Mouse (Mus musculus) midbrain, embryonic 15.5 days (tissue): ENCODE results near the gene Ghdc. TPM values are rescaled to one million over a fixed set of nuclear protein-coding genes. Genes with fewer than 3 reads are reported as not detected.

Experiments
- ATAC-seq: fragments of 200-750 bp; cut with Nextera tagmentation; replicated peaks from 2 replicates; pipeline ENCODE4 v1.8.0; 2017; ENCODE audit warnings: moderate TSS enrichment
- H3K27ac ChIP-seq: fragments of 300-500 bp; sonication (generic); 2 replicates; pipeline ENCODE4 v1.5.1; 2015; ENCODE audit warnings: mild to moderate bottlenecking, inconsistent platforms
- H3K27me3 ChIP-seq: fragments of 300-500 bp; sonication (generic); replicated peaks from 2 replicates; pipeline ENCODE4 v1.6.1; 2015; ENCODE audit warnings: inconsistent platforms
- H3K36me3 ChIP-seq: fragments of 300-500 bp; sonication (generic); replicated peaks from 2 replicates; pipeline ENCODE4 v1.6.1; 2015; ENCODE audit warnings: inconsistent platforms
- H3K4me1 ChIP-seq: fragments of 300-500 bp; sonication (generic); 2 replicates; pipeline ENCODE4 v1.6.1; 2015; ENCODE audit warnings: inconsistent platforms
- H3K4me2 ChIP-seq: fragments of 300-500 bp; sonication (generic); 2 replicates; pipeline ENCODE4 v1.6.1; 2015; ENCODE audit warnings: inconsistent platforms, mild to moderate bottlenecking, moderate library complexity
- H3K4me3 ChIP-seq: fragments of 300-500 bp; sonication (generic); 2 replicates; pipeline ENCODE4 v1.5.1; 2015; ENCODE audit warnings: mild to moderate bottlenecking, inconsistent platforms
- H3K9ac ChIP-seq: fragments of 300-500 bp; sonication (generic); 2 replicates; pipeline ENCODE4 v1.6.1; 2015; ENCODE audit warnings: mild to moderate bottlenecking, inconsistent platforms
- H3K9me3 ChIP-seq: fragments of 300-500 bp; sonication (generic); 2 replicates; pipeline ENCODE4 v1.6.1; 2016; ENCODE audit warnings: inconsistent platforms
- WGBS: fragments of 180-500 bp; shearing (Covaris S2); methylation state at CpG from one replicate; pipeline ENCODE4 v1.1.7; 2015; ENCODE audit warnings: mixed read lengths; 5-methylcytosine and 5-hydroxymethylcytosine counted together
- polyA plus RNA-seq: library from polyadenylated mRNA; unstranded; fragments of >200 nt; fragmentation: Nextera tagmentation; extraction: Ambion mirVana; gene quantifications from 2 replicates; pipeline ENCODE4 v1.2.1, GENCODE M21; 2015

Ghdc gene
- polyA plus RNA-seq, 1 experiment from 2014 or later = 5.7 TPM

- H3K9ac ChIP-seq = no peak overlapping the region
- H3K9me3 ChIP-seq = no peaks in the 10 kb centered on the region
- no peak overlapping the region for H3K4me3 ChIP-seq
- no peaks in the 10 kb centered on the region for H3K27me3 ChIP-seq
- no peak overlapping the region for H3K27ac ChIP-seq
- 76% methylated on average over 3 of the region's 3 CpGs for WGBS
- H3K4me2 ChIP-seq = no peak overlapping the region
- H3K36me3 ChIP-seq = peaks cover 12% of the 10 kb centered on the region; the same call in 1 of the 2 replicates
- no peak for ATAC-seq
- H3K4me1 ChIP-seq = no peaks in the 10 kb centered on the region
These were observed 7.3 kb upstream of the Ghdc start for GRCm38 (mm10) chr11:100778069-100778468.

DNA sequence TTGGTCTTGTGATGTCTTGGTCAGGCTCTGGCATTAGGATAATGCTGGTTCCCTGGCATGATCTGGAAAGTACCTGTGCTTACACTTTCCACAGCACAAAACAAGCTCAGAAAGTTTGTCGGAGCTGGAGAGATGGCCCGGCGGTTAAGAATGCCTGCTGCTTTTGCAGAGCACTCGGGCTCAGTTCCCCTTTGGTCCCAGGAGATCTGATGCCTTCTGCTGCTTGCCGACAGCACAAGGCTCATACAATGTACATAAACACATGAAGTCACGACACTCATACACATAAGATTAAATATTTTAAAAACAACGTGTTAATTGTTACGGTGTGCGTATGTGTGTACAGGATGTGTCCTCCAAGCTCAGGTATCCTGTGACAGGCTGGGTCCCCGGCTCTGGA lies 5.2 kb upstream of the Ghdc start:
- 0 out of 2 replicates have a peak, but pooled peaks cover 3% of the 10 kb centered on the region for H3K36me3 ChIP-seq
- no peaks in the 10 kb centered on the region for H3K4me1 ChIP-seq
- 82% methylated on average over 10 of the region's 10 CpGs for WGBS
- H3K9me3 ChIP-seq = no peaks in the 10 kb centered on the region
- no peak overlapping the region for H3K27ac ChIP-seq
- H3K27me3 ChIP-seq = no peaks in the 10 kb centered on the region
- no peak for ATAC-seq
- no peak overlapping the region for H3K9ac ChIP-seq
- H3K4me2 ChIP-seq = no peak overlapping the region
- no peak overlapping the region for H3K4me3 ChIP-seq

GRCm38 (mm10) chr11:100774261-100774660 lies 3.5 kb upstream of the Ghdc start:
- Histone ChIP-seq H3K27me3 (no peaks in the 10 kb centered on the region), H3K27ac (no peak overlapping the region), H3K36me3 (0 out of 2 replicates have a peak, but pooled peaks cover 2% of the 10 kb centered on the region), H3K4me2 (no peak overlapping the region), H3K9ac (no peak overlapping the region), H3K9me3 (no peaks in the 10 kb centered on the region), H3K4me1 (peaks cover 6% of the 10 kb centered on the region; the same call in 1 of the 2 replicates), H3K4me3 (no peak overlapping the region)
- 82% methylated on average over 4 of the region's 4 CpGs for WGBS
- ATAC-seq = no peak

- WGBS = 46% methylated on average over 6 of the region's 6 CpGs
- Histone ChIP-seq H3K4me1 (peaks cover 6% of the 10 kb centered on the region; the same call in 1 of the 2 replicates), H3K27ac (no peak overlapping the region), H3K27me3 (no peaks in the 10 kb centered on the region), H3K9ac (no peak overlapping the region; the same call in 1 of the 2 replicates), H3K9me3 (no peaks in the 10 kb centered on the region), H3K4me3 (peak overlapping the region; percentile 47), H3K36me3 (no peaks in the 10 kb centered on the region), H3K4me2 (peak overlapping the region; percentile 54)
- no peak for ATAC-seq
These were observed 777 bp downstream of the Ghdc start for GRCm38 (mm10) chr11:100769980-100770379.

- H3K36me3 ChIP-seq = no peaks in the 10 kb centered on the region
- no peaks in the 10 kb centered on the region for H3K27me3 ChIP-seq
- ATAC-seq = no peak
- H3K27ac ChIP-seq = no peak overlapping the region
- no peak overlapping the region for H3K4me2 ChIP-seq
- H3K4me3 ChIP-seq = no peak overlapping the region
- no peak overlapping the region for H3K9ac ChIP-seq
- WGBS = 85% methylated on average over 5 of the region's 5 CpGs
- peaks cover 6% of the 10 kb centered on the region; the same call in 1 of the 2 replicates for H3K4me1 ChIP-seq
- H3K9me3 ChIP-seq = no peaks in the 10 kb centered on the region
These were observed 2.9 kb downstream of the Ghdc start for GRCm38 (mm10) chr11:100767871-100768270.

DNA sequence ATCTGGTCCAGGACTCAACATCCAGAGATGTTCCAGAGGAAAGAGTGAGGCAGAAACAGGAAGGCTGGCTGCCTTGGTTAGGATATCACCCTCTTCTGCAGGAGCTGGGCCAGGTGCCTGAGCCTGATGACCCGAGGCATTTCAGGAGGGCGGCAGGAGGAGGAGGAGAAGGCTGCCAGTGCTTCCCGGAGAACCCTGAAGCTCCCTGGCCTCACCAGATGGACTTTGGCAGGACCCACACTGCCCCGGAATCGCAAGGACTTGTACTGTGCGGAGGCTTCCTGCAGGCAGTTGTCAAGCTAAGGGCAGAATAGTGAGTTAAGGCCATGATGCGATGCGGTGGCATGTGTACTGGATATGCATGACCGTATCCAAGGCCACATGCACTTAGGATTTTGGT lies 4.0 kb downstream of the Ghdc start:
- H3K4me2 ChIP-seq = no peak overlapping the region
- no peaks in the 10 kb centered on the region for H3K27me3 ChIP-seq
- no peak overlapping the region for H3K4me3 ChIP-seq
- 85% methylated on average over 9 of the region's 9 CpGs for WGBS
- no peak overlapping the region for H3K9ac ChIP-seq
- H3K9me3 ChIP-seq = no peaks in the 10 kb centered on the region
- H3K4me1 ChIP-seq = peaks cover 6% of the 10 kb centered on the region; the same call in 1 of the 2 replicates
- no peak for ATAC-seq
- no peaks in the 10 kb centered on the region for H3K36me3 ChIP-seq
- no peak overlapping the region for H3K27ac ChIP-seq

DNA sequence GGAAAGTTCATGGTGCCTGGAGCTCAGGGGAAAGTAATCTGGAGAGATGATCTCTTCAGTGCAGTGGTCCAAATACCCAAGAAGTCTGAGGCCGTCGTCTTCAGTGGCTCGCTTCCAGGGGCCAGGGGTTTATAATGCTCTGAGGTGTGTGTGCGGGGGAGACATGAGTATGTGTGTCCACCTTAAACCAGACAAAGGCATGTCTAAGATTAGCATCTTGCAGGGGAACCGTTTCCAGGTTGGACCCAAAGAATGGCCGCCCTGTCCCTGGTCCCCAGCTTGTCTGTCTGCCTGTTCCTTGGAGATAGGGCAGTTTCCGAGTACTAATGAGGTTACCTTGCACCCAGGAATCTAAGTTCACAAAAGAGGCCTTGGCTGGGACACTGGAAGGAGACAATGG lies 7.9 kb downstream of the Ghdc start, which contains the start of gene Hcrt:
TSS of gene Hcrt (minus strand) at position 101 of the 400 bp plus-strand sequence.
- ATAC-seq = no peak
- Histone ChIP-seq H3K9ac (peak within 1 kb of the TSS; percentile 45), H3K4me3 (peak within 1 kb of the TSS; percentile 41), H3K36me3 (no peaks in the 10 kb centered on the region), H3K9me3 (no peaks in the 10 kb centered on the region), H3K27ac (0 out of 2 replicates have a peak within 1 kb of the TSS, but pooled peaks have one; percentile 48), H3K4me1 (peaks cover 24% of the 10 kb centered on the region), H3K27me3 (no peaks in the 10 kb centered on the region), H3K4me2 (peak within 1 kb of the TSS; percentile 52)
- WGBS = 89% methylated on average over 7 of the region's 7 CpGs

DNA sequence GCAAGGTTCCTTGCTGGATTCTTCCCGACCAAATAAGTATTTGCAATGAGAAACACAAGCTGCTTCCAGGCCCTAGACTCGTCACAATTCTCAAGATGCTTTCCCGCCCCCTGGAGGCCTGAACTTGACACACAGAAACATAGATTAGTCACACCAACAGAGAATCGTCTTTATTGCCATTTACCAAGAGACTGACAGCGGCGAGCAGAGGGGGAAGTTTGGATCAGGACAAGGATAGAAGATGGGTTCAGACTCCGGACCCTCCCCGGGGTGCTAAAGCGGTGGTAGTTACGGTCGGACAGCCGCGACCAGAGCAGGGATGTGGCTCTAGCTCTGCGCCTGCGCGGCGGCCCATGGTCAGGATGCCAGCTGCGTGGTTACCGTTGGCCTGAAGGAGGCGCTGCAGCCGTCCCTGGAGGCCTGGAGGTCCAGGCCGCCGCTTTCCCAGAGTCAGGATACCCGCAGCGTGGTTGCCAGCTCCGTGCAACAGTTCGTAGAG lies 9.2 kb downstream of the Ghdc start:
- peak overlapping the region; percentile 52 for H3K4me2 ChIP-seq
- H3K4me3 ChIP-seq = peak overlapping the region; percentile 41
- H3K9me3 ChIP-seq = no peaks in the 10 kb centered on the region
- H3K9ac ChIP-seq = peak overlapping the region; percentile 45
- H3K27me3 ChIP-seq = no peaks in the 10 kb centered on the region
- H3K27ac ChIP-seq = 0 out of 2 replicates have a peak overlapping the region, but pooled peaks have one; percentile 48
- ATAC-seq = peak; percentile 51
- H3K36me3 ChIP-seq = peaks cover 2% of the 10 kb centered on the region; the same call in 1 of the 2 replicates
- peaks cover 28% of the 10 kb centered on the region for H3K4me1 ChIP-seq
- WGBS = under 1% methylated on average over 27 of the region's 27 CpGs

DNA sequence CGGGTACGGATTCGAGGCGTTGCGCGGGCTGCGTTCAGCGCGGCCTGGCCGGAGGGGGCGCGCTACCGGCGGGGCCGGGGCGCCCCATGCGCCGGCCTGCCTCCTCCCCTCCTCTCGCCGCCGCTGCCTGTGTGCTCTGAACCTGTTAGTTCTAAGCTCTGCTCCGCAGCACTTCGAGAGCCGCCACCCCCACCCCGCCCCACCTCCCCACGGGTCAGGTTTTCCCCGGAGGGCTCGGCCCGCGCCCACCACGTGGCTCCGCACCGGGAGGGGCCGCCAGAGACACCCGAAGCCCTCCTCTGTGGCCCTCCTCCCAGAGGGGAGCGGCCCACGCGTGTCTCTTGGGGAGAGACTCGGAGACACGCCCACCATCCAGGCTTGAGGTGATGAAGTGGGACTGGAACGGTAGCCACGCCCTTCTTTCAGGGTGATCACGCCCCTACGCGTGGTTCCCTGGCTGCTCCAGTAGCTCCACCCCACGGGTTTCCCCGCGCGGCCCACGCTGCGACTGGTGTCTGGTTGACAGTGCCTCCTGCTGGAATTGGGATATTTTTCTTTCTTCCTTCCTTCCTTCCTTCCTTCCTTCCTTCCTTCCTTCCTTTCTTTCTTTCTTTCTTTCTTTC lies 11.0 kb downstream of the Ghdc start, which contains the start of gene Kcnh4:
TSS of gene Kcnh4 (minus strand) at position 332 of the 623 bp plus-strand sequence.
- WGBS = under 1% methylated on average over 48 of the region's 51 CpGs
- H3K4me3 ChIP-seq = peak within 1 kb of the TSS; percentile 76
- peak; percentile 73 for ATAC-seq
- peak within 1 kb of the TSS; percentile 74 for H3K27ac ChIP-seq
- no peaks in the 10 kb centered on the region for H3K9me3 ChIP-seq
- H3K9ac ChIP-seq = peak within 1 kb of the TSS; percentile 77
- H3K27me3 ChIP-seq = no peaks in the 10 kb centered on the region
- peak within 1 kb of the TSS; percentile 77 for H3K4me2 ChIP-seq
- H3K36me3 ChIP-seq = peaks cover 6% of the 10 kb centered on the region; the same call in 1 of the 2 replicates
- H3K4me1 ChIP-seq = peaks cover 28% of the 10 kb centered on the region

DNA sequence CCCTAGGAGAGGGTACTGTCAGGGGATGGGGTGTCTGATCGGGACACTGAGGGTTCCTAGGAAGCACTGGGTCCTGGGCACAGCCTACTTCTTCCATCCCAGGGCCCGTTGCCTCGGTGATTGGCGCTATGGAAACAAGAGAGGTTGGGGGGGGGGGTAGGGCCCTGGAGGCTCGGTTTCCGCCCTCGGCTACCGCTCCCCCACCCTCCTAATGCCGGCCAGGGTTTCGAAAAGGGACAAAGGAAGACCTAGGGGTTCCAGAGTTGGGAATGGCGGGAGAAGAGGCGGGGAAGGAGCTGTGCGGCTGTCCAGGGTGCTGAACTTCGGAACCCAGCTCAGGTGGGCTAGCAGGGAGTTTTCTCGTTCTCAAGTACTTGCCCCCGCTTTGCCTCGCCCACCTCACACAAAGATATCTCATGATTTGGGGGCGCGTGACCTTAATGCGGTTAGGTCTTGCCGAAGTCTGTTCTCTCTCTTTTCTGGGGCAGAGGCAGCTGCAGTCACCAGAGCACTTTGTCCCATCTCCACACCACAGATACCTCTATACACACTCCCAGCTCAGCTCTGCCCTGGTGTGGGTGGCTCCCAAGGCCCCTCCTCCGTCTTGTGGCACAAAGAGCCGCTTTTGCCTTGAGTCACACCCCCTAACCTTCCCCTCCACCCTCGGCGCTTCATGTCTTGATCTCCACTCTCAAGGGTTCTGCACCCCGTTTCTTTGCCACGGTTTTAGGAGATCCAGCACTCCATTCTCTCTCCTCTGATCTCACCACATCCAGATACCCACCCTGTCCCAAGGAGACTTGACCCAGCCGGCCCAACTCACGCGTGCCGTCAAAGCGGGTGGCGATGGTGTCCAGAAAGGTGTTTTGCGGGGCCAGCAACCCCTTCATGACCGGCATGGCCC lies 11.8 kb downstream of the Ghdc start:
- peak overlapping the region; percentile 76 for H3K4me3 ChIP-seq
- no peaks in the 10 kb centered on the region for H3K27me3 ChIP-seq
- peak overlapping the region; percentile 77 for H3K9ac ChIP-seq
- peaks cover 28% of the 10 kb centered on the region for H3K4me1 ChIP-seq
- ATAC-seq = peak; percentile 50
- under 1% methylated on average over 35 of the region's 35 CpGs for WGBS
- H3K4me2 ChIP-seq = peak overlapping the region; percentile 77
- peak overlapping the region; percentile 74 for H3K27ac ChIP-seq
- peaks cover 9% of the 10 kb centered on the region; the same call in 1 of the 2 replicates for H3K36me3 ChIP-seq
- H3K9me3 ChIP-seq = no peaks in the 10 kb centered on the region

DNA sequence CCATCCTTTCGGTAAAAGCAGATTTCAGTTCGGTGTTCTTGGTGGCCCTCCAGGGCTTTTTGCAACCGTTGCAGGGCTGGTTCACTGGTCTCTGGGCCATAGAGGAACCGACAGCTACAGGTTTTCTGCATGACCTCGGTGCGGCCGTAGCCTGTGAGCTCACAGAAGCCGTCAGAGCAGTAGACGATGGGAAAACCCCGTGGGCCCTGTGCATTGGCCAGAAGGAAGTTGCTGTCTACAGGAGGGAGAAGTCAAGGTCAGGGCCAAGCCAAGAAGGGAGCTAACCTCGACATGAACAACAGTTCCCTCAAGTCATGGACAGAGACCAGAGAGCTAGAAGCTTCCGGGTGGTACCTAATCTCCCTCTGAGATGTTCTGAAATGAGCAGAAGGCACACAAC lies 13.2 kb downstream of the Ghdc start:
- no peak overlapping the region for H3K27ac ChIP-seq
- no peak overlapping the region for H3K4me3 ChIP-seq
- H3K36me3 ChIP-seq = peaks cover 9% of the 10 kb centered on the region; the same call in 1 of the 2 replicates
- no peak overlapping the region for H3K9ac ChIP-seq
- H3K27me3 ChIP-seq = no peaks in the 10 kb centered on the region
- ATAC-seq = no peak
- peaks cover 28% of the 10 kb centered on the region for H3K4me1 ChIP-seq
- H3K9me3 ChIP-seq = no peaks in the 10 kb centered on the region
- 90% methylated on average over 12 of the region's 12 CpGs for WGBS
- peak overlapping the region; percentile 77 for H3K4me2 ChIP-seq

- no peak overlapping the region for H3K27ac ChIP-seq
- H3K27me3 ChIP-seq = no peaks in the 10 kb centered on the region
- 72% methylated on average over 6 of the region's 6 CpGs for WGBS
- H3K4me3 ChIP-seq = no peak overlapping the region
- no peak overlapping the region for H3K9ac ChIP-seq
- peaks cover 28% of the 10 kb centered on the region for H3K4me1 ChIP-seq
- no peak for ATAC-seq
- H3K9me3 ChIP-seq = no peaks in the 10 kb centered on the region
- no peak overlapping the region for H3K4me2 ChIP-seq
- peaks cover 14% of the 10 kb centered on the region for H3K36me3 ChIP-seq
These were observed 14.3 kb downstream of the Ghdc start for GRCm38 (mm10) chr11:100756476-100756875.
